Mouse (Mus musculus): Measurements from ENCODE around the gene Banp. TPM values are rescaled to one million over a fixed set of nuclear protein-coding genes. Genes with fewer than 3 reads are reported as not detected.

Banp gene
- polyA plus RNA-seq, 1 experiment from 2014 or later = 54.7 TPM

GRCm38 (mm10) chr8:122010638-122011037 is 61.1 kb downstream of the Banp start:
- Histone ChIP-seq H3K4me3 (ENCODE audit: low read depth, low read length) (no peak overlapping the region), H3K27ac (ENCODE audit: low read length) (no peak overlapping the region), H3K9ac (ENCODE audit: low read depth, low read length) (no peak overlapping the region), H3K4me2 (ENCODE audit: low read length) (no peak overlapping the region), H3K27me3 (ENCODE audit: control insufficient read depth, insufficient read depth, low read depth, low read length) (no peaks in the 10 kb centered on the region), H3K4me1 (ENCODE audit: control insufficient read depth, insufficient read depth, low read length) (0 out of 2 replicates have a peak, but pooled peaks cover 3% of the 10 kb centered on the region), H3K9me3 (replicated peaks; ENCODE audit: control insufficient read depth, low read length, poor library complexity, severe bottlenecking) (no peaks in the 10 kb centered on the region), H3K36me3 (ENCODE audit: control insufficient read depth, insufficient read depth, low read length) (peaks cover 6% of the 10 kb centered on the region)
- 92% methylated on average over 5 of the region's 5 CpGs for WGBS
- no peak for ATAC-seq

GRCm38 (mm10) chr8:122011066-122011588 is 61.6 kb downstream of the Banp start:
- ATAC-seq = no peak
- 65% methylated on average over 7 of the region's 7 CpGs for WGBS

GRCm38 (mm10) chr8:122014606-122015005 is 65.1 kb downstream of the Banp start:
- Histone ChIP-seq H3K4me3 (ENCODE audit: low read depth, low read length) (no peak overlapping the region), H3K4me1 (ENCODE audit: control insufficient read depth, insufficient read depth, low read length) (0 out of 2 replicates have a peak, but pooled peaks cover 3% of the 10 kb centered on the region), H3K4me2 (ENCODE audit: low read length) (no peak overlapping the region), H3K36me3 (ENCODE audit: control insufficient read depth, insufficient read depth, low read length) (no peaks in the 10 kb centered on the region), H3K27me3 (ENCODE audit: control insufficient read depth, insufficient read depth, low read depth, low read length) (no peaks in the 10 kb centered on the region), H3K9me3 (replicated peaks; ENCODE audit: control insufficient read depth, low read length, poor library complexity, severe bottlenecking) (no peaks in the 10 kb centered on the region), H3K27ac (ENCODE audit: low read length) (no peak overlapping the region), H3K9ac (ENCODE audit: low read depth, low read length) (no peak overlapping the region)
- no peak for ATAC-seq
- 63% methylated on average over 3 of the region's 3 CpGs for WGBS

More at GRCm38 (mm10) chr8:122011066-122011588, 61.6 kb downstream of the Banp start:
- Histone ChIP-seq H3K9ac (ENCODE audit: low read depth, low read length) (no peak overlapping the region), H3K4me3 (ENCODE audit: low read depth, low read length) (no peak overlapping the region), H3K4me1 (ENCODE audit: control insufficient read depth, insufficient read depth, low read length) (0 out of 2 replicates have a peak, but pooled peaks cover 3% of the 10 kb centered on the region), H3K27ac (ENCODE audit: low read length) (no peak overlapping the region), H3K4me2 (ENCODE audit: low read length) (no peak overlapping the region), H3K9me3 (replicated peaks; ENCODE audit: control insufficient read depth, low read length, poor library complexity, severe bottlenecking) (no peaks in the 10 kb centered on the region), H3K36me3 (ENCODE audit: control insufficient read depth, insufficient read depth, low read length) (peaks cover 6% of the 10 kb centered on the region), H3K27me3 (ENCODE audit: control insufficient read depth, insufficient read depth, low read depth, low read length) (no peaks in the 10 kb centered on the region)

GRCm38 (mm10) chr8:122018046-122018831 is 68.7 kb downstream of the Banp start:
- ATAC-seq = no peak
- H3K4me2 ChIP-seq (ENCODE audit: low read length) = no peak overlapping the region
- 82% methylated on average over 22 of the region's 22 CpGs for WGBS

GRCm38 (mm10) chr8:122019162-122019561 is 69.6 kb downstream of the Banp start:
- H3K4me3 ChIP-seq (ENCODE audit: low read depth, low read length) = no peak overlapping the region
- no peak for ATAC-seq
- no peaks in the 10 kb centered on the region for H3K27me3 ChIP-seq (ENCODE audit: control insufficient read depth, insufficient read depth, low read depth, low read length)
- no peak overlapping the region for H3K27ac ChIP-seq (ENCODE audit: low read length)
- no peak overlapping the region for H3K4me2 ChIP-seq (ENCODE audit: low read length)
- H3K9ac ChIP-seq (ENCODE audit: low read depth, low read length) = no peak overlapping the region
- WGBS = 100% methylated on average over 1 of the region's 1 CpGs
- peaks cover 4% of the 10 kb centered on the region for H3K36me3 ChIP-seq (ENCODE audit: control insufficient read depth, insufficient read depth, low read length)
- H3K4me1 ChIP-seq (ENCODE audit: control insufficient read depth, insufficient read depth, low read length) = 0 out of 2 replicates have a peak, but pooled peaks cover 5% of the 10 kb centered on the region
- H3K9me3 ChIP-seq (replicated peaks; ENCODE audit: control insufficient read depth, low read length, poor library complexity, severe bottlenecking) = no peaks in the 10 kb centered on the region

More at GRCm38 (mm10) chr8:122018046-122018831, 68.7 kb downstream of the Banp start:
- Histone ChIP-seq H3K4me1 (ENCODE audit: control insufficient read depth, insufficient read depth, low read length) (0 out of 2 replicates have a peak, but pooled peaks cover 5% of the 10 kb centered on the region), H3K27ac (ENCODE audit: low read length) (no peak overlapping the region), H3K9ac (ENCODE audit: low read depth, low read length) (no peak overlapping the region), H3K9me3 (replicated peaks; ENCODE audit: control insufficient read depth, low read length, poor library complexity, severe bottlenecking) (no peaks in the 10 kb centered on the region), H3K4me3 (ENCODE audit: low read depth, low read length) (no peak overlapping the region), H3K27me3 (ENCODE audit: control insufficient read depth, insufficient read depth, low read depth, low read length) (no peaks in the 10 kb centered on the region), H3K36me3 (ENCODE audit: control insufficient read depth, insufficient read depth, low read length) (no peaks in the 10 kb centered on the region; the same call in 1 of the 2 replicates)

- no peak overlapping the region for H3K4me3 ChIP-seq (ENCODE audit: low read depth, low read length)
- ATAC-seq = no peak
- H3K27me3 ChIP-seq (ENCODE audit: control insufficient read depth, insufficient read depth, low read depth, low read length) = no peaks in the 10 kb centered on the region
- 0 out of 2 replicates have a peak overlapping the region, but pooled peaks have one; percentile 6 for H3K9ac ChIP-seq (ENCODE audit: low read depth, low read length)
- no peak overlapping the region for H3K27ac ChIP-seq (ENCODE audit: low read length)
- WGBS = 83% methylated on average over 8 of the region's 8 CpGs
- no peaks in the 10 kb centered on the region for H3K9me3 ChIP-seq (replicated peaks; ENCODE audit: control insufficient read depth, low read length, poor library complexity, severe bottlenecking)
- H3K36me3 ChIP-seq (ENCODE audit: control insufficient read depth, insufficient read depth, low read length) = peaks cover 8% of the 10 kb centered on the region
- 0 out of 2 replicates have a peak, but pooled peaks cover 2% of the 10 kb centered on the region for H3K4me1 ChIP-seq (ENCODE audit: control insufficient read depth, insufficient read depth, low read length)
- no peak overlapping the region for H3K4me2 ChIP-seq (ENCODE audit: low read length)
Observed at GRCm38 (mm10) chr8:122020050-122020771, 70.7 kb downstream of the Banp start.

GRCm38 (mm10) chr8:122021725-122022124 is 72.2 kb downstream of the Banp start:
- Histone ChIP-seq H3K9me3 (replicated peaks; ENCODE audit: control insufficient read depth, low read length, poor library complexity, severe bottlenecking) (no peaks in the 10 kb centered on the region), H3K4me2 (ENCODE audit: low read length) (no peak overlapping the region), H3K36me3 (ENCODE audit: control insufficient read depth, insufficient read depth, low read length) (peaks cover 22% of the 10 kb centered on the region), H3K4me3 (ENCODE audit: low read depth, low read length) (no peak overlapping the region), H3K27ac (ENCODE audit: low read length) (no peak overlapping the region), H3K27me3 (ENCODE audit: control insufficient read depth, insufficient read depth, low read depth, low read length) (no peaks in the 10 kb centered on the region), H3K9ac (ENCODE audit: low read depth, low read length) (no peak overlapping the region), H3K4me1 (ENCODE audit: control insufficient read depth, insufficient read depth, low read length) (0 out of 2 replicates have a peak, but pooled peaks cover 2% of the 10 kb centered on the region)
- no peak for ATAC-seq
- WGBS = 89% methylated on average over 2 of the region's 2 CpGs

- 85% methylated on average over 6 of the region's 6 CpGs for WGBS
- Histone ChIP-seq H3K9me3 (replicated peaks; ENCODE audit: control insufficient read depth, low read length, poor library complexity, severe bottlenecking) (no peaks in the 10 kb centered on the region), H3K27me3 (ENCODE audit: control insufficient read depth, insufficient read depth, low read depth, low read length) (no peaks in the 10 kb centered on the region), H3K36me3 (ENCODE audit: control insufficient read depth, insufficient read depth, low read length) (peaks cover 24% of the 10 kb centered on the region), H3K4me2 (ENCODE audit: low read length) (no peak overlapping the region), H3K9ac (ENCODE audit: low read depth, low read length) (no peak overlapping the region), H3K4me1 (ENCODE audit: control insufficient read depth, insufficient read depth, low read length) (0 out of 2 replicates have a peak, but pooled peaks cover 2% of the 10 kb centered on the region), H3K4me3 (ENCODE audit: low read depth, low read length) (no peak overlapping the region), H3K27ac (ENCODE audit: low read length) (no peak overlapping the region)
- no peak for ATAC-seq
Observed at GRCm38 (mm10) chr8:122022274-122022673, 72.7 kb downstream of the Banp start.

All from midbrain, embryonic 16.5 days (tissue).